Mouse (Mus musculus) liver, embryonic 14.5 days (tissue): ENCODE results near the gene Rpl10-ps3.

Source experiments
- CTCF ChIP-seq: IDR thresholded peaks from 2 replicates; pipeline ENCODE4 v1.5.1; 2016; ENCODE audit warnings: antibody characterized with exemption, low read depth, control low read depth
- EP300 ChIP-seq: IDR thresholded peaks from 2 replicates; pipeline ENCODE4 v1.6.1; 2016; ENCODE audit warnings: antibody characterized with exemption, low read depth

DNA sequence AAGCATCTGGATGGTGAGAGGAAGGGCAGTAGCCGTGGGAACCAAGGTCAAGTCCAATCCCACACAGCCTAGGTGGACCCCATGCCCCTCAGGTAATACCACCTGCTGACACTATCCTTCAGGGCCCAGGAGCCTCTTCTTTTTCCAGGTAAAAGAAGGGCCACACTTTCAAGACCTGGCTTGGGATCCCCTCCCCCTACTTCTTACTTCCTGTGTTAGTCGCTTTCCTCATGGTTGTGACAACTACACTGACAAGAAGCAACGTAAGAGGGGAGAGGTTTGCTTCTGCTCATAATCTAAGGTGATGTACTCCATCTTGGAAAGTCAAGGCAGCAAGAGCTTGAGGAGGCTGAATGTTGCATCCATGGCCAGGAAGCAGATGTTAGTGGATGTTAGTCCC, 15.6 kb upstream of the Rpl10-ps3 start:
- TF ChIP-seq CTCF: no peak
- no peak for TF ChIP-seq EP300
